Mouse (Mus musculus): ENCODE measurements around the gene Erbb2. TPM values are rescaled to one million over a fixed set of nuclear protein-coding genes. Genes with fewer than 3 reads are reported as not detected.

Erbb2 gene
- total RNA-seq, 4 experiments from 2014 or later = 2.1 to 3.5 (median 2.9) TPM

DNA sequence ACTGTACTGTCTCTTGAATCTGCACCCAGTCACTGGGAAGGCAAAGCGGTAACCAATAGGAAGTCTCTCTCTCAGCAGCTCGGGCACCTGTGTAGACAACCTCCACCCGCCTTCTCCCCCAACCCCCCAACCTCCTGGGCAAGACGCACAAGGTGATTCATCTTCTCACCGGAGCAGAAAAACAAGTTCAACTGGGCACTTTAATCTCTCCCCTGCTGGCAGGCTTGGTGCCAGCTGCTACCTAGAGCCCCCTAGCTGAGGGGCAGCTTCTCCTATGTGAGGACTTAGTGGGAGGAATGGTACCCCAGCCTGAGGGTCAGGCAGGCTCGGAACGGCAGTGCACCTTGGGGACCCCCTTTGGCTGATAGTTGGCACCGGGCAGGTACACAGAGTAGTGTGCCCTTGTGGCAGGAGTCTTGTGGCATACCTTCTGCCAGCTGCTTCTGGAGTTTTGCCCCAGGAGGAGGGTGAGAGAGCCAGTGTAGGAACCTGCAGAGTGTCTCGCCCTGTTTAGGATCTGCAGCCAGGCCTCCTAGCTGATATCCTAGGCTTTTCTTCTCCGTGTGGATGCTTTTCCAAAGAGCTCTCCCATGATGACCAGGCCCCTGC lies 6.8 kb downstream of the Erbb2 start:
- DNase-seq (ENCODE audit: low spot score in 2 of 2) = no peak

DNA sequence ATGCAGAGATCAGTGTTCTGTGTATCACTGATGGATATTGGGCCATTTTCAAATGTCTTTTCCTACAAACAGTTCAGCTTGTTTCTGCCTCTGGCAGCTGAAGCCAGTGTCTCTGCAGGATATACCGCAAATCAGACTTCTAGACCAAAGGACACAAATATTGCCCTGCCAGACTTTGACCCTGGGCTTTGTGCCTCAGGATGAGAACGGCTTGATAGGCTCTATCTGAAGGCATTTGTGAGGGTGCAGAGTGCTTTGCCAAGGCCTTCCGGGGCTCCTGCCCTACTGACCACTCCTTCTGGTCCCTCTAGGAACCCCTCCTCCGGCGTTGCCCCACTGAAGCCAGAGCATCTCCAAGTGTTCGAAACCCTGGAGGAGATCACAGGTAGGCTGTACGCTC lies 14.3 kb downstream of the Erbb2 start:
- no peak for DNase-seq (ENCODE audit: low spot score in 2 of 2)

GRCm38 (mm10) chr11:98428436-98428835 lies 16.2 kb downstream of the Erbb2 start:
- no peak for DNase-seq (ENCODE audit: low spot score in 2 of 2)

GRCm38 (mm10) chr11:98431743-98432502 lies 19.7 kb downstream of the Erbb2 start:
- no peak for DNase-seq (ENCODE audit: low spot score in 2 of 2)

- no peak for DNase-seq (ENCODE audit: low spot score in 2 of 2)
Measured at GRCm38 (mm10) chr11:98435723-98436122, 23.5 kb downstream of the Erbb2 start.

- no peak for DNase-seq (ENCODE audit: low spot score in 2 of 2)
Measured at GRCm38 (mm10) chr11:98437441-98437840, 25.2 kb downstream of the Erbb2 start.

DNA sequence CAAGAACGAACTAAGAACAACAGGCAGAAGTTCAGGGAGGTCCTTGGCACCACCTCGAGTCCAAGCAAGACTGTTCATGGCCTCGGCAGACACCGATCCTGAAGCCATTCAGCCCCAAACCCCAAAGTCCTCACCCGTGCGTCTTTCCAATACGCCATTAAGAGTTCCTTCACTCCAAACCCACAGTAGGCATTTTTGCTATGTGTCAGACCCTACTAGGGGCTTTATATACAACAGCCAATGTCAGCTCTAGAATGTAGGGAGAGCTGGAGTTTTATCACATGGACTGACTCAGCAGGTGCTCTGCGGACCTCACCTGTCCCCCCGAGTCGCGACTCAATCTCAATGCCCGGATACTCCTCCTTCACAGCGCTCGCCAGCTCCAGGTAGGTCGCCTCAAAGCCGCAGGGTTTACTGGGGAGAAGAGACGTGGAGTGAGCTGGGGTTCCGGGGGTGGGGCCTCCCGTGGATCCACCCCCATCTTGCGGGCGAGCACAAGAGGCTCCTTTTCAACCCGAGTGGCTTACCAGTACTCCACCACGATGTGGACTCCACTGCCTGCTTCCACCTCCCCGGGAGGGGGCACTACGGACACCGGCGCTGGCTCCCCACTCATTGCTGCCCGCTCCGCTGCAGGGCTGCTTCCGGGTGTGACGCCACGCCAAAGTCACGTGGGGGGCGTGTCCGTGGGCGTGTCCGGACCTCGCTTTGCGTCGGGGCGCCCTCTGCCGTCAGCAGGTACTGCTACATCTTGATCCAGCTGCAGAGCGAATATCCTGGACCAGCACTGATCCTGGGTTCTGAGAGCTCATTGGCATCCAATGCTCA lies 26.3 kb downstream of the Erbb2 start, which contains the start of gene Mien1:
Mien1 (minus strand) TSS at position 661 of the 828 bp plus-strand sequence.
- peak; percentile 92 to 96 for DNase-seq (ENCODE audit: low spot score in 2 of 2)

GRCm38 (mm10) chr11:98443688-98444087 lies 31.4 kb downstream of the Erbb2 start:
- DNase-seq (ENCODE audit: low spot score in 2 of 2) = no peak

- DNase-seq (ENCODE audit: low spot score in 2 of 2) = no peak
Measured at GRCm38 (mm10) chr11:98445238-98445637, 33.0 kb downstream of the Erbb2 start.

- DNase-seq (ENCODE audit: low spot score in 2 of 2) = no peak
Measured at GRCm38 (mm10) chr11:98445679-98446078, 33.4 kb downstream of the Erbb2 start.

DNA sequence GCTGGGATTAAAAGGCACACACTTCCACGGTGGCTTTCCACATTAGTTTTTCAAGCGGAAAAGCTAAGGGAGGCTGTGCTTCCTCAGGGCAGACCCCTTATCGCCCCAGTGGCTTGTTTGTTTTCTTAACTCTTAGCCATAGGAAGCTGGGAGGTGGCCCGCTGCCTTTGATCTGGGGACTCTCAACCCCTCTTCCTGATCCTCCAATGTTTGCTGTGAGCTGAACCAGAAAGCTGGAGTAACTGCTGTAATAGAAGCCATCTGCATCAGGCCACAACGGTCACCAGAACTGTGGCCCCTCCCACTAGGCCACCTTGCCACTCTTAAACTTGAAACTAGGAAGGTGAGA lies 33.9 kb downstream of the Erbb2 start, which contains the start of gene Grb7:
Grb7 (plus strand) TSS at position 182 of the 349 bp plus-strand sequence.
- no peak for DNase-seq (ENCODE audit: low spot score in 2 of 2)

- DNase-seq (ENCODE audit: low spot score in 2 of 2) = no peak
Measured at GRCm38 (mm10) chr11:98446562-98447474, 34.5 kb downstream of the Erbb2 start.

DNA sequence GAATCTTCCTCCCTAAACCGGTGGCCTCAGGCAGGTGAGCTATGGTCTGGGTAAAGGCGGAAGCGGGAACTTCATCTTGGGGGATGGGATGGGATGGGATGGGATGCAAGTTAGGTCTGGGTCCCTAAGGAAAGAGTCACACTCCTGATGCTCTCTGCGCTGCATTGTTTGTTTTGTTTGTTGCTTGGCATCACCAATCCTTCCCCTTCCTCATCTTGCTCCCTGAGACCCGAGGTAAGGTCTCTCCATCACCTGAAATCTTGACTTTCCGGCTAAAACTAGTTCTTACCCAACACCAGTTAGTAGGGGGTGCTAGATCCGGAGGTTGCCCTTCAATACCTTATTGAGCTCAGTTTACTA lies 35.2 kb downstream of the Erbb2 start:
- DNase-seq (ENCODE audit: low spot score in 2 of 2) = no peak

- DNase-seq (ENCODE audit: low spot score in 2 of 2) = no peak
Measured at GRCm38 (mm10) chr11:98448191-98448790, 36.0 kb downstream of the Erbb2 start.

DNA sequence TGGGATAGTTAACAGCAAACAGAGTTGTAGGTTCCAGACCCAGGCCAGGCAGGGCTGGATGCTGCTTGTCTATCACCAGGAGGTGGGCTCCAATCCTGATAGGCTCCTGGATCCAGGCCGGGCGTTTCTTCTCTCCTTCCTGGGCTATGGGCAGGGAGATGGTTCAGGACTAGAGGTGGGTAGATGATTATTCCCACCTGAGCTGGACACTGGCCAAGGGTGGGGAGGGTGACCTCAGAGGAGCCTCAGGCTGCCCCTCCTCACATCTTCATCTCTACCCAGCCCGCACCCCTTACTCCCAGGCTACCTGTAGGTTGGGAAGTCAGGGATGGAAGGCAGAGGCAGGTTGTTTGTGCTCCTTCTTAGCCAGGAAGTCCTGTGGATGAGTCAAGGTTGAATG lies 37.1 kb downstream of the Erbb2 start:
- DNase-seq (ENCODE audit: low spot score in 2 of 2) = no peak

DNA sequence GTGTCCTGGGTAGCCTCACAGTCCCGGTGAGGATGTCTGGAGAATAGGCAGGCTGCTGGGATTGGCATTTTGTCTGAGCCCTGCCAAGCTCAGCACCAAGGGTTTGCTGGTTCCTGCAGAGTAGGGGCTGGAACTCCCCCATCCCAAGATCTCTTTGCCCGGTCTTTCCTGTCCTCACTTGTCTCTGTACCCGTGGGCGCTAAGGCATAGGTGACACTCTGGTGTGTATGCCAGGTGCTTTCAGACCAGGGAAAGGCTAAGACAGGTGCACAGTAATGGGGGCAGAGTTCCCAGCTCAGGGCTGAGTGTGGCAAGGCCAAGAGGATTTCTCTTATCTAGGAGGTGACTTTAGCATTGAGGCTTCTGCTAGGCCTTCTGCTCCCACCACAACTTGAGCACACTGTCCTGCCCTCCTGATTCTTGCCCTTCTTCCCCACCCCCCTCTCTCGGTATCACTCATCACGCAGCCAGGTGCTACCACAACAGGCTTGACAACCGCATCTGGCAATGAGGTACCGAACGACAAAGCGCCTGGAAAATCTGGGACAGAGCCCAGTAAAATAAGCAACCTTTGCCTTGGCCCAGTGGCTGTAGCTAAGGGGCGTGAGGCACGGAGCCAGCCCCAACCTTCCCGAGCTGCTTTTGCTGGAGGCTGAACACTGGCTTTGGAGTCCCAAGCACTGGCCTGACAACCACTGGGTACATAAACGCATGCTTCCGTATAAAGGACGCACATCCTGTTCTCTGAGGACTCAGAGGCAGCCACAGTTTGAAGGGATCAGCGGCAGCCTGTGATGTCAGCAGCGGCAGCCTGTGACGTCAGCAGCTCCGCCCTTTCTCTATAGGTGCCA lies 37.9 kb downstream of the Erbb2 start:
- no peak for DNase-seq (ENCODE audit: low spot score in 2 of 2)

- DNase-seq (ENCODE audit: low spot score in 2 of 2) = no peak
Measured at GRCm38 (mm10) chr11:98455484-98455883, 43.2 kb downstream of the Erbb2 start.

DNA sequence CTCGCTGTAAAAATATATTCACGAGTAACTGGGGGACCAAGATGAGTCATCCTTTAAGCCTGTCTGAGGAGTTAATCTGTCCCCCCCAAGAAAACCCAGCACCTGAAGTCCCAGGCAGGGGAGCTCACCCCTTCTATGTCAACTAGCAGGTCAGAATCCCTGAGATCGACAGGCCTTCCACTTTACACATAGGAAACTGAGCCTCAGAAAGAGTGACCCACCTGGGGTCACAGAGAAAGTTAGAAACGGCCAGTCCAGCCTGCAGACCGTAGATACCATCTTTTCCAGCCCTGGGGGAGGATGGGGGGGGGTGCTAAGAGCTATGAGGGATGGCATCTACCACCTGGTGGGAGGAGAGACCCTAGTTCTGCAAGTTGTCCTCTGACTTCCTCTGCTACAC lies 44.3 kb downstream of the Erbb2 start:
- DNase-seq (ENCODE audit: low spot score in 2 of 2) = no peak

DNA sequence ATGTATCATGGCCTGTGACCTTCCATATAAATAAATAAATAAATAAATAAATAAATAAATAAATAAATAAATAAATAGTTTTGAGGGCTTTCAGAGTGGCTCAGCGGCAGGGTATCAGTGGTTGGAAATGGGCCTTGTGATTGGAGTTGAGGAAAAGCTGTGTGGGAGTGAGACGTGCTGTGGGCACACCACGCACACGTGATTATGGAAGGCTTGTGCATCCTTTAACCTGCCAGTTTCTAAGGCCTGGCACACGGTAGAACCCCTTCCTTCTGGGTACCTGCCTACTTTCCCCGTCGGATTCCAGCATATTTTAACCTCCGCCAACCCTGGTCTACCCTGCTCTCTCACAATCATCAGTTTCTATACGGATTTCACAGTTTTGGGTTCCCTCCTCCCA lies 44.7 kb downstream of the Erbb2 start:
- no peak for DNase-seq (ENCODE audit: low spot score in 2 of 2)
